Mouse (Mus musculus): ENCODE data around the gene Wdr43. TPM values are rescaled to one million over a fixed set of nuclear protein-coding genes. Genes with fewer than 3 reads are reported as not detected.

The Wdr43 gene
- polyA plus RNA-seq, 1 experiment, result 34.4 TPM

GRCm38 (mm10) chr17:71664172-71664571 is 48.5 kb downstream of the Wdr43 start:
- H3K4me3 ChIP-seq (ENCODE audit: insufficient read depth, poor library complexity, severe bottlenecking), result no peak overlapping the region
- no peaks in the 10 kb centered on the region for H3K27me3 ChIP-seq (ENCODE audit: control insufficient read depth, insufficient read depth, insufficient read length)
- TF ChIP-seq MYOG (IDR thresholded peaks at IDR 0.05; ENCODE audit: control insufficient read depth, extremely low read depth, insufficient read length), result no peak
- TF ChIP-seq USF1 (IDR thresholded peaks at IDR 0.05; ENCODE audit: low read depth), result no peak
- no peak for TF ChIP-seq CTCF (IDR thresholded peaks at IDR 0.05; ENCODE audit: control insufficient read depth, insufficient read depth, insufficient read length)
- no peak for TF ChIP-seq MAX (IDR thresholded peaks at IDR 0.05)
- no peak for TF ChIP-seq CEBPB (IDR thresholded peaks at IDR 0.05; ENCODE audit: low read depth)
- TF ChIP-seq FOSL1 (IDR thresholded peaks at IDR 0.05; ENCODE audit: insufficient read depth, low read length, poor library complexity, severe bottlenecking), result no peak
- no peak for TF ChIP-seq MYOD1 (IDR thresholded peaks at IDR 0.05; ENCODE audit: control insufficient read depth, insufficient read length, low read depth)
- peaks cover 5% of the 10 kb centered on the region for H3K36me3 ChIP-seq (ENCODE audit: control insufficient read depth, insufficient read depth)
- H3K79me3 ChIP-seq (ENCODE audit: low read depth), result no peaks in the 10 kb centered on the region
- no peak overlapping the region for H3ac ChIP-seq (ENCODE audit: control insufficient read depth, insufficient read length, low read depth)
- no peaks in the 10 kb centered on the region for H3K79me2 ChIP-seq (ENCODE audit: control insufficient read depth, insufficient read depth)

- no peaks in the 10 kb centered on the region for H3K79me3 ChIP-seq (ENCODE audit: low read depth)
- no peak overlapping the region for H3K4me3 ChIP-seq (ENCODE audit: insufficient read depth, poor library complexity, severe bottlenecking)
- H3K36me3 ChIP-seq (ENCODE audit: control insufficient read depth, insufficient read depth), result no peaks in the 10 kb centered on the region
- TF ChIP-seq USF1 (IDR thresholded peaks at IDR 0.05; ENCODE audit: low read depth) (no peak), FOSL1 (IDR thresholded peaks at IDR 0.05; ENCODE audit: insufficient read depth, low read length, poor library complexity, severe bottlenecking) (no peak), CEBPB (IDR thresholded peaks at IDR 0.05; ENCODE audit: low read depth) (no peak), MYOG (IDR thresholded peaks at IDR 0.05; ENCODE audit: control insufficient read depth, extremely low read depth, insufficient read length) (no peak), CTCF (IDR thresholded peaks at IDR 0.05; ENCODE audit: control insufficient read depth, insufficient read depth, insufficient read length) (no peak), MYOD1 (IDR thresholded peaks at IDR 0.05; ENCODE audit: control insufficient read depth, insufficient read length, low read depth) (no peak), MAX (IDR thresholded peaks at IDR 0.05) (no peak)
- H3K27me3 ChIP-seq (ENCODE audit: control insufficient read depth, insufficient read depth, insufficient read length), result no peaks in the 10 kb centered on the region
- H3ac ChIP-seq (ENCODE audit: control insufficient read depth, insufficient read length, low read depth), result no peak overlapping the region
- H3K79me2 ChIP-seq (ENCODE audit: control insufficient read depth, insufficient read depth), result no peaks in the 10 kb centered on the region
Observed at GRCm38 (mm10) chr17:71665201-71665600, 49.5 kb downstream of the Wdr43 start.

GRCm38 (mm10) chr17:71669511-71669910 is 53.8 kb downstream of the Wdr43 start:
- Histone ChIP-seq H3K36me3 (ENCODE audit: control insufficient read depth, insufficient read depth) (no peaks in the 10 kb centered on the region), H3ac (ENCODE audit: control insufficient read depth, insufficient read length, low read depth) (no peak overlapping the region), H3K79me3 (ENCODE audit: low read depth) (no peaks in the 10 kb centered on the region), H3K27me3 (ENCODE audit: control insufficient read depth, insufficient read depth, insufficient read length) (no peaks in the 10 kb centered on the region), H3K4me3 (ENCODE audit: insufficient read depth, poor library complexity, severe bottlenecking) (no peak overlapping the region), H3K79me2 (ENCODE audit: control insufficient read depth, insufficient read depth) (no peaks in the 10 kb centered on the region)
- TF ChIP-seq CEBPB (IDR thresholded peaks at IDR 0.05; ENCODE audit: low read depth) (no peak), USF1 (IDR thresholded peaks at IDR 0.05; ENCODE audit: low read depth) (no peak), FOSL1 (IDR thresholded peaks at IDR 0.05; ENCODE audit: insufficient read depth, low read length, poor library complexity, severe bottlenecking) (no peak), MYOG (IDR thresholded peaks at IDR 0.05; ENCODE audit: control insufficient read depth, extremely low read depth, insufficient read length) (no peak), MAX (IDR thresholded peaks at IDR 0.05) (no peak), MYOD1 (IDR thresholded peaks at IDR 0.05; ENCODE audit: control insufficient read depth, insufficient read length, low read depth) (no peak), CTCF (IDR thresholded peaks at IDR 0.05; ENCODE audit: control insufficient read depth, insufficient read depth, insufficient read length) (no peak)

GRCm38 (mm10) chr17:71671840-71672546 is 56.3 kb downstream of the Wdr43 start:
- TF ChIP-seq CTCF (IDR thresholded peaks at IDR 0.05; ENCODE audit: control insufficient read depth, insufficient read depth, insufficient read length) (no peak), MAX (IDR thresholded peaks at IDR 0.05) (no peak), MYOD1 (IDR thresholded peaks at IDR 0.05; ENCODE audit: control insufficient read depth, insufficient read length, low read depth) (no peak), USF1 (IDR thresholded peaks at IDR 0.05; ENCODE audit: low read depth) (no peak), CEBPB (IDR thresholded peaks at IDR 0.05; ENCODE audit: low read depth) (no peak), FOSL1 (IDR thresholded peaks at IDR 0.05; ENCODE audit: insufficient read depth, low read length, poor library complexity, severe bottlenecking) (no peak), MYOG (IDR thresholded peaks at IDR 0.05; ENCODE audit: control insufficient read depth, extremely low read depth, insufficient read length) (no peak)
- no peaks in the 10 kb centered on the region for H3K36me3 ChIP-seq (ENCODE audit: control insufficient read depth, insufficient read depth)
- no peaks in the 10 kb centered on the region for H3K79me2 ChIP-seq (ENCODE audit: control insufficient read depth, insufficient read depth)
- H3K4me3 ChIP-seq (ENCODE audit: insufficient read depth, poor library complexity, severe bottlenecking), result no peak overlapping the region
- no peaks in the 10 kb centered on the region for H3K27me3 ChIP-seq (ENCODE audit: control insufficient read depth, insufficient read depth, insufficient read length)
- H3ac ChIP-seq (ENCODE audit: control insufficient read depth, insufficient read length, low read depth), result no peak overlapping the region
- no peaks in the 10 kb centered on the region for H3K79me3 ChIP-seq (ENCODE audit: low read depth)

- Histone ChIP-seq H3K79me2 (ENCODE audit: control insufficient read depth, insufficient read depth) (no peaks in the 10 kb centered on the region), H3K4me3 (ENCODE audit: insufficient read depth, poor library complexity, severe bottlenecking) (no peak within 1 kb of the TSS), H3K36me3 (ENCODE audit: control insufficient read depth, insufficient read depth) (no peaks in the 10 kb centered on the region), H3K79me3 (ENCODE audit: low read depth) (no peaks in the 10 kb centered on the region), H3ac (ENCODE audit: control insufficient read depth, insufficient read length, low read depth) (no peak within 1 kb of the TSS), H3K27me3 (ENCODE audit: control insufficient read depth, insufficient read depth, insufficient read length) (no peaks in the 10 kb centered on the region)
- TF ChIP-seq CEBPB (IDR thresholded peaks at IDR 0.05; ENCODE audit: low read depth) (no peak), MAX (IDR thresholded peaks at IDR 0.05) (no peak), CTCF (IDR thresholded peaks at IDR 0.05; ENCODE audit: control insufficient read depth, insufficient read depth, insufficient read length) (no peak), USF1 (IDR thresholded peaks at IDR 0.05; ENCODE audit: low read depth) (no peak), MYOG (IDR thresholded peaks at IDR 0.05; ENCODE audit: control insufficient read depth, extremely low read depth, insufficient read length) (no peak), MYOD1 (IDR thresholded peaks at IDR 0.05; ENCODE audit: control insufficient read depth, insufficient read length, low read depth) (no peak), FOSL1 (IDR thresholded peaks at IDR 0.05; ENCODE audit: insufficient read depth, low read length, poor library complexity, severe bottlenecking) (no peak)
Observed at GRCm38 (mm10) chr17:71673092-71673491, 57.4 kb downstream of the Wdr43 start, which contains the start of gene Togaram2. Gene Togaram2 (plus strand): TSS chr17:71673261.

Data from C2C12 (cell line).